Mouse (Mus musculus): ENCODE data around the gene Myo18a. TPM values are rescaled to one million over a fixed set of nuclear protein-coding genes. Genes with fewer than 3 reads are reported as not detected.

Gene Myo18a
- total and polyA plus RNA-seq, 2 experiments from 2014 or later: 35.0 to 82.0 TPM

DNA sequence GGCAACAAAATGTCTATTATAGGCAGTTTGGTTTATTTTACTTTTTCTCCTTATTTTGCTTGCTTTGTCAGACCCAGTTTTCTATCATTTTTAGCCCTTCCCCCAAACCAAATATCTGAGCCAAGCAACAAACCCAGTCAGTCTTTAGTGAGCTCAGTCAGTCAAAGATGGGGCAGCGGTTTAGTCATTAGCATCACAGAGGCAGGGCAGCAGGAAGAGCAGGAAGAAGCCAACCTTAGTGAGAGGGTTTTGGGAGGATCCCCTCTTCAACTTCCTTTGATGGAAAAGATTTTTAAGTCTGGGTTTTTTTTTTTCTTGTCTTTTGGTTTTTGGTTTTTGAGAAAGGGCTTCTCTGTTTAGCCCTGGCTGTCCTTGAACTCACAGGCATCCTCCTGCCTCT, 141.7 kb downstream of the Myo18a start:
- no peak for ATAC-seq (ENCODE audit: low FRiP score)
- no peak overlapping the region for H3K9ac ChIP-seq (replicated peaks; ENCODE audit: low read length, poor library complexity, severe bottlenecking)
- no peaks in the 10 kb centered on the region for H3K27me3 ChIP-seq (ENCODE audit: insufficient read depth, low read length)
- no peak for DNase-seq (ENCODE audit: low spot score)
- TF ChIP-seq CTCF (IDR thresholded peaks at IDR 0.05): no peak
- no peak overlapping the region for H3K27ac ChIP-seq (ENCODE audit: low read depth, low read length)
- no peak overlapping the region for H3K4me3 ChIP-seq (ENCODE audit: low read depth, low read length)
- no peaks in the 10 kb centered on the region for H3K9me3 ChIP-seq (ENCODE audit: low read length)
- peaks cover 11% of the 10 kb centered on the region; the same call in 1 of the 2 replicates for H3K4me1 ChIP-seq (ENCODE audit: insufficient read depth, low read length)
- no peaks in the 10 kb centered on the region for H3K36me3 ChIP-seq (ENCODE audit: insufficient read depth, low read length)
- no peak overlapping the region for H3K4me2 ChIP-seq (ENCODE audit: low read depth, low read length, poor library complexity, severe bottlenecking)
- WGBS: 36% methylated on average over 1 of the region's 1 CpGs

DNA sequence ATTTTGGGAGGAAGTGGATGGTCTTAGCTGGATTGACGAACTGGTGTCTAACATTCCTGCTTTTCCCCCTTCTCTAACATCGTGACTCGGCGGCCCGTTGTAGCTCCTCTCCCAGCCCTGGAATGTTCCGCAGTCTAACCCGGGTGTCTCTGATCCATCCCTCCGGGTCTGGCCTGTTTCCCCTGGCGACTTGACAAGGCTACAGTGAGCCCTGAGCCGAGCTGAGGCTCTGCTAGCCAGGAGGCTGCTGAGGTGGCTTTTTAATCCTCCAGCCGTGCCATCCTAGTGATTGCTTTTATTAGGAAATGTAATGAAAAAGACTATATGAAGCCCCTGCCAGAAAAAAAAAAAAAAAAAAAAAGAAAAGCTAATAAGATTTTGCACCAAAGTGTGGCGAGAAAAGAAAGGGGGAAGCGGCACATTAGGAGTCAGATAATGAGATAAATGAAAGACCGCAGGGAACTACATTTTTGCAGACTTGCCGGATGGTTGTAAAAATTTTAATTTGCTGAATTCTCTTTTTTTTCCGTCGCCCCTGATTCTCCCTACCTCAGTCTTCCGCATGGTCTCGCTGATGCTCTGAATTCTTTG, 143.1 kb downstream of the Myo18a start:
- Histone ChIP-seq H3K4me2 (ENCODE audit: low read depth, low read length, poor library complexity, severe bottlenecking) (no peak overlapping the region), H3K27ac (ENCODE audit: low read depth, low read length) (0 out of 2 replicates have a peak overlapping the region, but pooled peaks have one; percentile 51), H3K4me3 (ENCODE audit: low read depth, low read length) (no peak overlapping the region), H3K9ac (replicated peaks; ENCODE audit: low read length, poor library complexity, severe bottlenecking) (no peak overlapping the region), H3K36me3 (ENCODE audit: insufficient read depth, low read length) (no peaks in the 10 kb centered on the region), H3K4me1 (ENCODE audit: insufficient read depth, low read length) (peaks cover 8% of the 10 kb centered on the region; the same call in 1 of the 2 replicates), H3K9me3 (ENCODE audit: low read length) (no peaks in the 10 kb centered on the region), H3K27me3 (ENCODE audit: insufficient read depth, low read length) (no peaks in the 10 kb centered on the region)
- no peak for DNase-seq (ENCODE audit: low spot score)
- WGBS: 10% methylated on average over 19 of the region's 19 CpGs
- no peak for ATAC-seq (ENCODE audit: low FRiP score)
- TF ChIP-seq CTCF (IDR thresholded peaks at IDR 0.05): no peak

DNA sequence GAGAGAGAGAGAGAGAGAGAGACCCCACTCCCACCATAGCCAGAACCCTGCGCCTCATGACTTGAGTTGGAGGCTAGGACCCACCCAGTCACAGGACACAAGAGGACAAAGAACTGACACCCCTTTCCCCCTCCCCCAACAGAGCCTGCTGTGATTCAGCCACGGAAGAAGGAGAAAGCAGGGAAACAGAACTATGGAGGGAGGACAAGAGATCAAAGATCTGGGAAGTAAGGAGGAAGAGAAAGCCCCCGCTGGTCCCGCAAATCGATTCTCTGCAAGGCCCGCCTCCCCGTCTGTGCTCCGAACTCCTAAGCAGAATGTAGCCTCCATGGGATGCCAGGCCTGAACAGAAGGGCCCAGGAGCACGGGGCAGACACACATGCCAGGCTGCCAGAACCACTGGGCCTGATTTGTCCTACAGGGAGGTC, 143.7 kb downstream of the Myo18a start:
- Histone ChIP-seq H3K27me3 (ENCODE audit: insufficient read depth, low read length) (no peaks in the 10 kb centered on the region), H3K4me2 (ENCODE audit: low read depth, low read length, poor library complexity, severe bottlenecking) (peak overlapping the region; percentile 18; the same call in 1 of the 2 replicates), H3K36me3 (ENCODE audit: insufficient read depth, low read length) (no peaks in the 10 kb centered on the region), H3K4me1 (ENCODE audit: insufficient read depth, low read length) (peaks cover 8% of the 10 kb centered on the region; the same call in 1 of the 2 replicates), H3K4me3 (ENCODE audit: low read depth, low read length) (no peak overlapping the region), H3K9ac (replicated peaks; ENCODE audit: low read length, poor library complexity, severe bottlenecking) (no peak overlapping the region), H3K9me3 (ENCODE audit: low read length) (no peaks in the 10 kb centered on the region), H3K27ac (ENCODE audit: low read depth, low read length) (peak overlapping the region; percentile 51; the same call in 1 of the 2 replicates)
- 7% methylated on average over 9 of the region's 9 CpGs for WGBS
- TF ChIP-seq CTCF (IDR thresholded peaks at IDR 0.05): no peak
- ATAC-seq (ENCODE audit: low FRiP score): no peak
- DNase-seq (ENCODE audit: low spot score): peak; percentile 74

DNA sequence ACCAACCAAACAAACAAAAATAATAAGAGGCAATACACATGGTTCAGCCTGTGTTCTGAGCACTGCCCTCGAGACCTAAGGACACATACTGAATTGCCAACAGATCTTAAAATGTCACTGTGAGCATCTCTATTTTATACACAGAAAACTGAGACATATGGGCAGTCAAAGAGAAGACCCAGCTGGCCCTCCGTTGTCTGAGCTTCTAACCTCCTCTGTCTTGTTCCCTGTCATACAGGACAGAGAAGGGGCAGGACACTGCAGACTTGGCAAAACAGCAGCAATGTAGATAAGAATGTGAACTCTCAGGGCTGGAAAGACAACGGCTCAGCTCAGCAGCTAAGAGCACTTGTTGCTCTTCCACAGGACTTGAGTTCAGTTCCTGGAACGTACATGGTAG, 145.4 kb downstream of the Myo18a start:
- WGBS: 79% methylated on average over 4 of the region's 4 CpGs
- DNase-seq (ENCODE audit: low spot score): no peak
- Histone ChIP-seq H3K4me3 (ENCODE audit: low read depth, low read length) (no peak overlapping the region), H3K9ac (replicated peaks; ENCODE audit: low read length, poor library complexity, severe bottlenecking) (no peak overlapping the region), H3K4me2 (ENCODE audit: low read depth, low read length, poor library complexity, severe bottlenecking) (no peak overlapping the region), H3K27me3 (ENCODE audit: insufficient read depth, low read length) (no peaks in the 10 kb centered on the region), H3K27ac (ENCODE audit: low read depth, low read length) (no peak overlapping the region), H3K9me3 (ENCODE audit: low read length) (no peaks in the 10 kb centered on the region), H3K36me3 (ENCODE audit: insufficient read depth, low read length) (no peaks in the 10 kb centered on the region), H3K4me1 (ENCODE audit: insufficient read depth, low read length) (peaks cover 8% of the 10 kb centered on the region; the same call in 1 of the 2 replicates)
- no peak for TF ChIP-seq CTCF (IDR thresholded peaks at IDR 0.05)
- ATAC-seq (ENCODE audit: low FRiP score): no peak

DNA sequence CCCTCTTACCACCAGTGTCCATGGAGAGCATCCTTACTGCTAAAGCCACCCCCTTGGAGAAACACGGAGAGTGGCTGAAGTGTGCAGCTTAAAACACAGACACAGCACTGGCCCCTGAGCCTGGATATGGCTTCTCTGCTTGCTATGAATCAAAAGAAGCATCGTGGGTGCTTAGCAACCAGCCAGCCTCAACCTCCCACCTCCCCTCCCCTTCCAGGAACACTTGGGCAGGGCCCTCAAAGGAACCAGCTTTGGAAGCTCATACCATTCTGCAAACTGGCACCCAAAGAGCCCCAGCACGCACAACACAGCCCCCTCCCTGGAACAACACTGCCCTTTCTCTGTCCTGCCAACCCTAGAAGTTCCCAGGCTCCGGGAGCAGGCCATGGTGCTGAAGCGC, 146.3 kb downstream of the Myo18a start:
- no peak for TF ChIP-seq CTCF (IDR thresholded peaks at IDR 0.05)
- WGBS: 18% methylated on average over 5 of the region's 5 CpGs
- no peak for DNase-seq (ENCODE audit: low spot score)
- Histone ChIP-seq H3K36me3 (ENCODE audit: insufficient read depth, low read length) (no peaks in the 10 kb centered on the region), H3K4me3 (ENCODE audit: low read depth, low read length) (no peak overlapping the region), H3K9ac (replicated peaks; ENCODE audit: low read length, poor library complexity, severe bottlenecking) (no peak overlapping the region), H3K27me3 (ENCODE audit: insufficient read depth, low read length) (no peaks in the 10 kb centered on the region), H3K4me2 (ENCODE audit: low read depth, low read length, poor library complexity, severe bottlenecking) (no peak overlapping the region), H3K27ac (ENCODE audit: low read depth, low read length) (0 out of 2 replicates have a peak overlapping the region, but pooled peaks have one; percentile 38), H3K4me1 (ENCODE audit: insufficient read depth, low read length) (peaks cover 4% of the 10 kb centered on the region; the same call in 1 of the 2 replicates), H3K9me3 (ENCODE audit: low read length) (no peaks in the 10 kb centered on the region)
- no peak for ATAC-seq (ENCODE audit: low FRiP score)

DNA sequence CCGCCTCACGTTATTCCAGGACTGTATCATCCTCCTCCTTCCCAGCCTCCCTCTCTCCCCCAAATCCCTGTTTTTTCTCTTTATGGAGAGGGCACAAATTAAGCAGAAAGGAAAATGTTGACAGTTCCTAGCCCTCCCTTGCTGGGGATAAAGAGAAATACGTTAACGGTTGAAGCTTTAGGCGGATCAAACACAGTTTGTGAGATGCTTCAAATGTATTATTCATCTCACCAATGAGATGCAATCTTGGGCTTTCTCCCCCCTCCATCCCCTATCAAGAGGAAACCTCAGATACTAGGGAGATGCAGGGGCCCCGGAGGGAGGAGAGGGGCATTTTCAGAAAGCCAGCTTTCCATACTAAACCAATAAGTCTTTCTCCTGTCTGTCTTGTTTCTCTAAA, 146.7 kb downstream of the Myo18a start:
- no peak for ATAC-seq (ENCODE audit: low FRiP score)
- DNase-seq (ENCODE audit: low spot score): no peak
- no peaks in the 10 kb centered on the region for H3K27me3 ChIP-seq (ENCODE audit: insufficient read depth, low read length)
- H3K4me2 ChIP-seq (ENCODE audit: low read depth, low read length, poor library complexity, severe bottlenecking): no peak overlapping the region
- peaks cover 7% of the 10 kb centered on the region; the same call in 1 of the 2 replicates for H3K4me1 ChIP-seq (ENCODE audit: insufficient read depth, low read length)
- no peaks in the 10 kb centered on the region for H3K36me3 ChIP-seq (ENCODE audit: insufficient read depth, low read length)
- H3K27ac ChIP-seq (ENCODE audit: low read depth, low read length): 0 out of 2 replicates have a peak overlapping the region, but pooled peaks have one; percentile 38
- H3K9me3 ChIP-seq (ENCODE audit: low read length): no peaks in the 10 kb centered on the region
- H3K4me3 ChIP-seq (ENCODE audit: low read depth, low read length): no peak overlapping the region
- 17% methylated on average over 6 of the region's 6 CpGs for WGBS
- no peak overlapping the region for H3K9ac ChIP-seq (replicated peaks; ENCODE audit: low read length, poor library complexity, severe bottlenecking)
- no peak for TF ChIP-seq CTCF (IDR thresholded peaks at IDR 0.05)
